25 mouse cellular contexts compared by ENCODE assay signal in the genomic region with DNA sequence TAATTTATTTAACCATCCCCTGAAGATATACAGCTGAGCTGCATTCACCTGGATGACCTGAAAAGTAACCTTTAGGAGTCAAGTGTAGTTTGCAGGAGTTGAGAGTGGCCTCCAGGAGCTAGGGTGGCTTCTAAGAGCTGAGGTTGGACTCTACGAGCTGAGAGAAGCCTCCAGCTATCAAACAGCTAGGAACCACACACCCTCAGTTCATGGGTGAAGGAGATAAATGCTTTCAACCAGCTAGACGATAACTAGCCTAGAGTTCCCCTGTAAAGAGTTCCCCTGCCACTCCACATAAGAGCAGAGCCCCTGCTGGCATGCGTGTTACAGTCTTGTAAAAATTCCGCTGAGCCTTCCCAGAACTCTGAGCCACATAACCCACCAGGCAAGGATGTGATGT.
A peak's percentile ranks its signal among the peaks of the same experiment; 100 is the strongest.
DNase-seq lines count a peak whose midpoint lies in the region; ATAC-seq and TF ChIP-seq lines count a peak whose summit lies in the region.
"Had no signal": no experiment of that assay in that cellular context is flagged by ENCODE, and none has a peak within 500 bp of the region (broad histone marks: within the 10 kb centered on the region; RNA-seq: fewer than 3 reads in every experiment).

No protein-coding gene starts in this region.

- no peak overlapping the region for H3K4me3 ChIP-seq in heart, embryonic 16.5 days (ENCODE audit: low read length)
- H3K4me3 ChIP-seq in liver, embryonic 12.5 days: no peak overlapping the region
- H3K4me3 ChIP-seq in liver, postnatal 0 days (ENCODE audit: low read depth, low read length): no peak overlapping the region
- H3K4me3 ChIP-seq in stomach, embryonic 14.5 days (ENCODE audit: low read depth, low read length): no peak overlapping the region
- H3K4me3 ChIP-seq in stomach, postnatal 0 days (ENCODE audit: low read depth, low read length): no peak overlapping the region
- H3K4me3 ChIP-seq: embryonic facial prominence, embryonic 13.5 days; forebrain, embryonic 10.5 days; heart, embryonic 12.5 days; hindbrain, embryonic 12.5 days; intestine, embryonic 15.5 days; limb, embryonic 12.5 days; midbrain, embryonic 12.5 days; myocyte; neural tube, embryonic 12.5 days had no signal

- TF ChIP-seq EP300 in liver, postnatal 0 days (IDR thresholded peaks at IDR 0.05; ENCODE audit: low read depth): no peak
- TF ChIP-seq EP300 in stomach, postnatal 0 days (optimal IDR thresholded peaks at IDR 0.05): no peak

- no peak for TF ChIP-seq CTCF in liver, postnatal 0 days (IDR thresholded peaks at IDR 0.05; ENCODE audit: low read depth)
- TF ChIP-seq CTCF in stomach, postnatal 0 days (IDR thresholded peaks at IDR 0.05; ENCODE audit: low read depth): no peak

- no peaks in the 10 kb centered on the region for H3K36me3 ChIP-seq in heart, embryonic 16.5 days (ENCODE audit: control insufficient read depth, insufficient read depth)
- no peaks in the 10 kb centered on the region for H3K36me3 ChIP-seq in liver, embryonic 12.5 days
- no peaks in the 10 kb centered on the region for H3K36me3 ChIP-seq in liver, postnatal 0 days (replicated peaks; ENCODE audit: insufficient read depth, low read length)
- H3K36me3 ChIP-seq in stomach, embryonic 14.5 days (ENCODE audit: control insufficient read depth, insufficient read depth, low read length): no peaks in the 10 kb centered on the region
- H3K36me3 ChIP-seq in stomach, postnatal 0 days (ENCODE audit: control insufficient read depth, insufficient read depth, low read length): no peaks in the 10 kb centered on the region
- H3K36me3 ChIP-seq: embryonic facial prominence, embryonic 13.5 days; forebrain, embryonic 10.5 days; heart, embryonic 12.5 days; hindbrain, embryonic 12.5 days; intestine, embryonic 15.5 days; limb, embryonic 12.5 days; midbrain, embryonic 12.5 days; neural tube, embryonic 12.5 days had no signal

- no peak for ATAC-seq in heart, embryonic 16.5 days (replicated peaks; ENCODE audit: extremely low read depth, insufficient read depth, low FRiP score)
- ATAC-seq in liver, embryonic 12.5 days: 0 out of 2 replicates have a peak, but pooled peaks have one; percentile 46
- ATAC-seq in liver, postnatal 0 days: no peak
- no peak for ATAC-seq in stomach, embryonic 14.5 days (ENCODE audit: insufficient number of reproducible peaks, insufficient read depth, low FRiP score, low read depth)
- ATAC-seq in stomach, postnatal 0 days (ENCODE audit: low FRiP score, low TSS enrichment): no peak
- no peak for ATAC-seq in cerebellum, adult (ENCODE audit: insufficient number of reproducible peaks, low FRiP score, low TSS enrichment)
- ATAC-seq: forebrain, postnatal 0 days; hindbrain, postnatal 0 days had no signal

- peaks cover 38% of the 10 kb centered on the region for H3K4me1 ChIP-seq in heart, embryonic 16.5 days (ENCODE audit: control insufficient read depth, insufficient read depth, low read length)
- H3K4me1 ChIP-seq in liver, embryonic 12.5 days: peaks cover 30% of the 10 kb centered on the region
- H3K4me1 ChIP-seq in liver, postnatal 0 days (ENCODE audit: insufficient read depth): no peaks in the 10 kb centered on the region
- peaks cover 13% of the 10 kb centered on the region for H3K4me1 ChIP-seq in stomach, embryonic 14.5 days (ENCODE audit: control insufficient read depth, insufficient read depth, low read length)
- no peaks in the 10 kb centered on the region; the same call in 1 of the 2 replicates for H3K4me1 ChIP-seq in stomach, postnatal 0 days (replicated peaks; ENCODE audit: control insufficient read depth, insufficient read depth)
- H3K4me1 ChIP-seq: midbrain, embryonic 12.5 days had no signal

- no peaks in the 10 kb centered on the region for H3K27me3 ChIP-seq in heart, embryonic 16.5 days (ENCODE audit: control insufficient read depth, insufficient read depth, low read length)
- H3K27me3 ChIP-seq in liver, embryonic 12.5 days (replicated peaks): peaks cover 17% of the 10 kb centered on the region; the same call in 1 of the 2 replicates
- no peaks in the 10 kb centered on the region for H3K27me3 ChIP-seq in liver, postnatal 0 days (ENCODE audit: insufficient read depth, low read length)
- H3K27me3 ChIP-seq in stomach, embryonic 14.5 days (ENCODE audit: control insufficient read depth, insufficient read depth, low read length): no peaks in the 10 kb centered on the region
- 0 out of 2 replicates have a peak, but pooled peaks cover 2% of the 10 kb centered on the region for H3K27me3 ChIP-seq in stomach, postnatal 0 days (ENCODE audit: control insufficient read depth, insufficient read depth, low read length)
- H3K27me3 ChIP-seq: embryonic facial prominence, embryonic 13.5 days; heart, embryonic 12.5 days; hindbrain, embryonic 12.5 days; intestine, embryonic 15.5 days; limb, embryonic 12.5 days; midbrain, embryonic 12.5 days; neural tube, embryonic 12.5 days had no signal

- H3K9me3 ChIP-seq in heart, embryonic 16.5 days (replicated peaks; ENCODE audit: control insufficient read depth, low read length): no peaks in the 10 kb centered on the region
- no peaks in the 10 kb centered on the region for H3K9me3 ChIP-seq in liver, embryonic 12.5 days (replicated peaks)
- H3K9me3 ChIP-seq in liver, postnatal 0 days (ENCODE audit: low read length): no peaks in the 10 kb centered on the region
- H3K9me3 ChIP-seq in stomach, embryonic 14.5 days (ENCODE audit: control insufficient read depth, low read depth, low read length): no peaks in the 10 kb centered on the region
- H3K9me3 ChIP-seq in stomach, postnatal 0 days (ENCODE audit: control insufficient read depth, low read length): no peaks in the 10 kb centered on the region
- H3K9me3 ChIP-seq: embryonic facial prominence, embryonic 13.5 days; forebrain, embryonic 10.5 days; heart, embryonic 12.5 days; hindbrain, embryonic 12.5 days; intestine, embryonic 15.5 days; limb, embryonic 12.5 days; midbrain, embryonic 12.5 days; neural tube, embryonic 12.5 days had no signal

- WGBS in heart, embryonic 16.5 days: 38% methylated on average over 4 of the region's 4 CpGs
- 49% methylated on average over 4 of the region's 4 CpGs for WGBS in liver, embryonic 12.5 days (ENCODE audit: insufficient replicate concordance)
- WGBS in liver, postnatal 0 days (ENCODE audit: insufficient replicate concordance): 65% methylated on average over 4 of the region's 4 CpGs
- WGBS in stomach, embryonic 14.5 days: 76% methylated on average over 4 of the region's 4 CpGs
- 76% methylated on average over 4 of the region's 4 CpGs for WGBS in stomach, postnatal 0 days

- DNase-seq in heart, postnatal 36 days: no peak
- no peak for DNase-seq in liver, postnatal 0 days
- no peak for DNase-seq in stomach, postnatal 0 days (ENCODE audit: low spot score)
- DNase-seq: adrenal gland, postnatal 25 days; B cell, adult 2 months; cerebellum, adult 18-20 months; forebrain, postnatal 0 days; gastrocnemius, postnatal 10 days; right cerebral cortex, adult 18-20 months; spleen, adult 18-20 months; thymus, postnatal 4 days had no signal

- no peak overlapping the region for H3K4me2 ChIP-seq in heart, embryonic 16.5 days (ENCODE audit: low read depth, low read length)
- H3K4me2 ChIP-seq in liver, embryonic 12.5 days: no peak overlapping the region
- no peak overlapping the region for H3K4me2 ChIP-seq in liver, postnatal 0 days (ENCODE audit: low read depth, low read length)
- no peak overlapping the region for H3K4me2 ChIP-seq in stomach, embryonic 14.5 days (replicated peaks; ENCODE audit: low read depth, low read length)
- no peak overlapping the region for H3K4me2 ChIP-seq in stomach, postnatal 0 days (replicated peaks; ENCODE audit: low read depth)
- H3K4me2 ChIP-seq: embryonic facial prominence, embryonic 13.5 days; heart, embryonic 12.5 days; hindbrain, embryonic 12.5 days; intestine, embryonic 15.5 days; limb, embryonic 12.5 days; midbrain, embryonic 12.5 days; neural tube, embryonic 12.5 days had no signal

- no peak overlapping the region for H3K9ac ChIP-seq in heart, embryonic 16.5 days (ENCODE audit: low read length)
- H3K9ac ChIP-seq in liver, embryonic 12.5 days: no peak overlapping the region
- H3K9ac ChIP-seq in liver, postnatal 0 days (replicated peaks): no peak overlapping the region
- H3K9ac ChIP-seq in stomach, embryonic 14.5 days (replicated peaks; ENCODE audit: low read depth, low read length): no peak overlapping the region
- H3K9ac ChIP-seq in stomach, postnatal 0 days (ENCODE audit: low read length): no peak overlapping the region
- H3K9ac ChIP-seq: embryonic facial prominence, embryonic 13.5 days; forebrain, postnatal 0 days; heart, embryonic 12.5 days; hindbrain, embryonic 12.5 days; intestine, embryonic 15.5 days; limb, embryonic 12.5 days; midbrain, embryonic 12.5 days; neural tube, embryonic 12.5 days had no signal

- intact Hi-C loops in heart, postnatal 36 days (cut with DNase I): no loop called here

- H3K27ac ChIP-seq in heart, embryonic 16.5 days (ENCODE audit: low read length): peak overlapping the region; percentile 12
- no peak overlapping the region for H3K27ac ChIP-seq in liver, embryonic 12.5 days
- no peak overlapping the region for H3K27ac ChIP-seq in liver, postnatal 0 days (ENCODE audit: low read depth)
- H3K27ac ChIP-seq in stomach, embryonic 14.5 days (ENCODE audit: low read length): peak overlapping the region; percentile 29; the same call in 1 of the 2 replicates
- no peak overlapping the region for H3K27ac ChIP-seq in stomach, postnatal 0 days (replicated peaks)
- H3K27ac ChIP-seq: embryonic facial prominence, embryonic 13.5 days; forebrain, embryonic 10.5 days; hindbrain, embryonic 12.5 days; hindbrain, postnatal 0 days; intestine, embryonic 15.5 days; limb, embryonic 12.5 days; midbrain, embryonic 12.5 days; neural tube, embryonic 12.5 days had no signal

Comparison
In these comparisons a context has a peak if more than half of its experiments do, and no peak if none do; other contexts are left out.
1. H3K27ac ChIP-seq: peak in heart, embryonic 16.5 days (single experiment) and stomach, embryonic 14.5 days (single experiment); none in liver, embryonic 12.5 days (single experiment), liver, postnatal 0 days (single experiment) and stomach, postnatal 0 days (single experiment).